Mouse (Mus musculus) embryo, embryonic 11 days (tissue): ENCODE results near the gene Bcl2.

Experiments
- DNase-seq: peaks from one replicate; pipeline ENCODE4 v3.0.0-alpha.2; 2015

Gene Bcl2

GRCm38 (mm10) chr1:106616955-106617354 is 97.1 kb downstream of the Bcl2 start:
- DNase-seq: no peak

- no peak for DNase-seq
Measured at GRCm38 (mm10) chr1:106613371-106613770, 100.7 kb downstream of the Bcl2 start.

- no peak for DNase-seq
Measured at GRCm38 (mm10) chr1:106612166-106613031, 101.7 kb downstream of the Bcl2 start.

GRCm38 (mm10) chr1:106611246-106611645 is 102.8 kb downstream of the Bcl2 start:
- no peak for DNase-seq

DNA sequence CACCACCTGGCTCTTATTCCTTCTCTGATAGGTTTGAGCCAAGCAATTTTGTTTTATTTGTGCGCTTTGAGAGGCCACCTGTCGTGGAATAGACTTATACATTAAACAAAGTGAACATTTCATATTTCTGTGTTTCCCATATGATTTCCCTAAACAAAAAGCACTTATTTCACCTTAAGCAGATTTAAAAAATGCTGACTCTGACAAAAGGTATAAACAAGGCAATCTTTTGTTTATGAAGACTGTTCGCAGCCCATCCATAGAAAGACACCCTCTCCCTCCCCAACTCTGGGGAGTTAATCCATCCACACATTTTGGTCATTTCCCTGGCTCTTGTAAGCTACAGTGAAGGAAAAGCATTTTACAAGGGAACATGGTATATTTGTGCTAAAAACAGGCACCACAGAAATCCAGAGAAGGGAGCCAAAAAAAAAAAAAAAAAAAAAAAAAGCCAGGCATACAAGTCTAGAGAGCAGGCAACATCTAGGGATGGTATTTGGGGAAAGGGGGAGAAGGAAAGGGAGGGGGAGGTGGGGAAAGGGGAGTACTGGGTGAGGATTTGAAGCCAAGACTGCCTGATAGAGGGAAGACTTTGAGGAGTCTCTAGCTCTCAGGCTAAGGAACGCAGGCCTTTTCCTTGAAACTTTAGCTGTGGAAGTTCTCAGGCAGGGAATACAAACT is 105.8 kb downstream of the Bcl2 start:
- DNase-seq: no peak

GRCm38 (mm10) chr1:106606951-106607350 is 107.1 kb downstream of the Bcl2 start:
- no peak for DNase-seq

- no peak for DNase-seq
Measured at GRCm38 (mm10) chr1:106603406-106603805, 110.7 kb downstream of the Bcl2 start.

DNA sequence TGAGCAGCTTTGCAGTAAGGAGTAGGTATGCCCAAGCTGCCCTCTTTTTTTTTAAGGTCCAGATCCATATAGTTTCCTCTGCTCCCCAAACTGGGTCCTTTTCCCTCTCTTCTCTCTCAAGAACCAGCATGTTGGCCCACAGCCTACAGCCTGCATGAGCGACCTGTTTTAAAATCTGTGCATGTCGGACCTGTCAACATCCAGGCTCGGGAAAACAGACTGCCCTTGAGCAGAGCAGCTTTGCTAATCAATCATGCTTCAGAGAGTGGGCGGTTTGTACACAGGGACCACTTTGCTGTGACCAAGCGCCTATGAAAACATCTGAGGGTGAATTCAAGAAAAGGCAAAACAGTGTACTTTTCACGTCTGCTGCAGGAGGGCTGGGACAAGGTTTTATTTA is 111.1 kb downstream of the Bcl2 start:
- peak; percentile 51 for DNase-seq

DNA sequence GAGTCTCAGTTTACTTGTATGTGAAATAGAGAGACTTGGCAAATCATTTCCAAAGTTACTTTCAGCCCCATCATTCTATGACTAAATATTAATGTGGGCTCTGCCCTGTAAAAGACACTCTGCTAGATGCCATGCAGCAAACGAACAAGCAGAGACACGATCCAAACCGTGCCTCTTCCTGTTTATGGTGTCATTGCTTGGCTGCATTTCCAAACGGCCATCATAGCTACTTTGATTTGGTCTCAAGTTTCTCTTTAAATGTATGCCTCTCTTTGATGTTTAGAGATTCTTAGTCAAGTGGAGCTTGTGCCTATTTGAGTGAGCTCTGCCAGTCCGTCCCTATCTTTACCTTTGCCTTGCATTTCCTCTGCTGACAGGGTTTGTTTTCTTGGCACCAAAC is 111.5 kb downstream of the Bcl2 start:
- no peak for DNase-seq

- no peak for DNase-seq
Measured at GRCm38 (mm10) chr1:106601247-106601646, 112.8 kb downstream of the Bcl2 start.

DNA sequence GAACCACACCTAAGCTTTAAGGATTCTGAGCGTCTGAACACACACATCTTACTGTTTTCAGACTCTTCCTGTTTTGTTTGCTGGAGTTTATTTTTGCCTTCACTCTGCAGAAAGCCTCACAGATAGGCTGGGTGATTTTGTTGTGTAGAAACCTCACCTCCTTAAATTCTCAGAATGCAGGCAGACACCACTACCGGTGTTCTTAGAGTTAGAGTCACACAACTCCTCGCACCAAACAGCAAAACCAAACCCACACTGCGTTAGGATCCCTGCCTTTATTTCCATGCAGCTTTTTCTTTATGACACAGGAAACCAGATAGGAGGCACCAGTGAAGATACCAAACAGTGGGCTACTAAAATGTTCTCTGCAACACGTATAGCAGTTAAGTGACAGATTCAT is 113.2 kb downstream of the Bcl2 start:
- no peak for DNase-seq

DNA sequence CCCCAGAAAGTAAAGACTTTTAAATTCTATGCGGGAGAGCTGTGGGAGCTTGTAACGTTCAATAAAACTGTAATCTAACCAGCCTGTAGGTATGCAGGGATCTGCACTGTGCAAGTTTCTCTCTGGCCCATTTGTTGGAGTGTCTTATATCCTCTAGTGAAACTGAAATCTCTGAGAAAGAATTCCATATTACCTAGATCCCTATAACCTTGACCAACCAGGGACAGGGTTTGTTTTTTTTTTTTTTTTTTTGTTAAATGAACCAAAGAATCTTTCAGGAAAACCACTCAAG is 115.8 kb downstream of the Bcl2 start:
- no peak for DNase-seq

GRCm38 (mm10) chr1:106597575-106598291 is 116.3 kb downstream of the Bcl2 start:
- no peak for DNase-seq

- no peak for DNase-seq
Measured at GRCm38 (mm10) chr1:106596380-106596779, 117.7 kb downstream of the Bcl2 start.

DNA sequence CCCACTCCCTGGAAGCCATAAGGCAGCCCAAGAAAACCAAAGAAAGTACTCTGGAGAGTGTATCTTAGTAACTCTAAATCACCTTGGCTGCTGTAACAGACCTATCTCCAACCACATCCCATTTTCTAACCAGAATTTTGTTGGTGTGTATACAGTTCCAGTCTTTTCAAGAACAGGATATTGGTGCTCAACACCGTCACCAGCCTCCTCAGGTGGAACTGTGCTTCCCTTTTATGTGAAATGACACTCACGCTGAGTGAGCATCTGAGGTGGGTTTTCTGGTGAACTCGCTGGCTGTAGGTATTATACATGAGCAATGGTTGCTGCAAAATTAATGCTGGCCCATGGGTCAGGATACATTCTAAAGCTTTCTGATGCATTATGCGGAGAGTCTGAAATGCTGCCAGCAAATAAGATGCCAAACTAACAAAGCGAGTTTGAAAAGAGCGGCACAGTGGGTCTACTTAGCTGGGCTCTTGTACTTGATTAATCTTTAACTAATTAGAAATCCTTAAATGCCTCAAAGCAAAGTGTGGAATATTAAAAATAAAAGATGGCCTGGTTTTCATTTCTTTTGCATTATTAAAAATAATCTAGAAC is 118.7 kb downstream of the Bcl2 start:
- DNase-seq: no peak

- DNase-seq: no peak
Measured at GRCm38 (mm10) chr1:106591180-106591774, 122.8 kb downstream of the Bcl2 start.

- no peak for DNase-seq
Measured at GRCm38 (mm10) chr1:106589141-106589540, 124.9 kb downstream of the Bcl2 start.

GRCm38 (mm10) chr1:106587866-106588470 is 126.1 kb downstream of the Bcl2 start:
- DNase-seq: no peak

DNA sequence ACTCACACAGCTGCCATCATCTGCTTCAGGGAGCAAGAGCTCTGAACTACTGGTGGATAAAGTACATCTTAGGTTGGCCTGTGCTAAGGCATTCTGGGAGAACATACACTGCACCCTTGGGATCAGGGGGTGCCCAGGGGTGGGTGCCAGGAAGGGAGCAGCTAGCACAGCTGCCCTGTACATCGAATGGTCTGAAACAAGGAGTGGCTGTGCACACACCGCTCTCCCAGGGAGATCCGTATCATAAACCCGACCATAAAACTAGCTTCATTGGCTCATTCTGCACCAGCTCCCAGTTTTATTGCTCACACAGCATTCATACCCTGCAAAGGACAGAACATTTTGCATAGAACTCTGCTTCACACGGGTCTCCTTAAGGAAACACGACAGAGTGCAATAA is 127.3 kb downstream of the Bcl2 start:
- DNase-seq: no peak

- no peak for DNase-seq
Measured at GRCm38 (mm10) chr1:106585349-106585748, 128.7 kb downstream of the Bcl2 start.

DNA sequence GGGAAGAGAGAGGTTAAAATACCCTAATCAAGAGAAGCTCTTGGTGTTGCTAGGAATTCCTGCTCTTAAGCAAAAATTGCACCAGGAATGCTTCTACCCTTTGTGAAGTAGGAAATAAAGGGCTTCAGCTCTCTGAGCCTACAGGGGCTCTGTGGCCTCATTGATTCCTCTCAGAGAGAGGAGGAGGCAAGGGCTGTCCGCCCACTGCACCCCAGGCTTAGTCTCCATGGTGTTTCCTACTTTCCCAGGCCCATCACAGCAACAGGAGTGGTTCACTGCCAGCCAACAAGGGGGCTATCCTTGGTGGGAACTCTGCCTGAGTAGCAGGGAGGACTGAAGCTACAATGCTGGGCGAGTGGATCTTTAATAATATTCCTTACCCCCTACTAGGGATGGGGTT is 129.2 kb downstream of the Bcl2 start:
- no peak for DNase-seq

DNA sequence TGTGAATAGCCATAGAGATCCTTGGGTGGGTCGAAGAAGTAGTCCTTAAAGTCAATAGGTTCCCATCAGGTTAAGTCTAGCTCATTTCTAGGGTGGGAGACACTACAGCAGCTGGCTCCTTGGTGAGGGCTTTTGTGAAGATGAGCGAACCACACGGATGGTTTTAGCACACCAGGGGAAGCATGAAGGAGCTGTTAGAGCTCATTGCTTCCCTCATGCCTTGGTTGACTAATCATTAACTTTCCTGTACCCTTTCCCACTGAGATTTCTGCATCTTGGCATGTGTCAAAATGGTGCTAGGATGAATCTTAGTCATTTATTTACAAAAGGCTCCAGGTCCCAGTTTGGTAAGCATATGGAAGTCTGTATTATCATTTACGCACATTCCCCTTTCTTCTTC is 129.8 kb downstream of the Bcl2 start:
- no peak for DNase-seq
